Mouse (Mus musculus) megakaryocyte, embryonic 14.5 days (primary cell): Measurements from ENCODE around the gene Spout1.

Experiments used
- FLI1 ChIP-seq: IDR thresholded peaks from 2 replicates; pipeline ENCODE4 v1.6.1; 2012; ENCODE audit warnings: low read length, inconsistent platforms, mixed read lengths
- GATA1 ChIP-seq: IDR thresholded peaks from 3 replicates; pipeline ENCODE4 v1.6.1; 2012; ENCODE audit warnings: mixed read lengths, low read length, inconsistent platforms, borderline replicate concordance

- TF ChIP-seq GATA1 (no peak), FLI1 (no peak)
Observed at GRCm38 (mm10) chr2:30211408-30212168, 33.3 kb upstream of the Spout1 start.
